Mouse (Mus musculus) C2C12 (cell line): ENCODE measurements at regions not wholly inside any gene's neighbourhood (a gene's known extent, or its start where the extent isn't known, plus 50 kb on each side); places are given as distances from the start of the nearest gene placed in this dataset.

ENCODE experiments used
- CTCF ChIP-seq: IDR thresholded peaks from one replicate; pipeline ENCODE4 v1.5.1; 2011; ENCODE audit not compliant: control insufficient read depth, insufficient read depth, insufficient read length
- FOSL1 ChIP-seq: IDR thresholded peaks from one replicate; pipeline ENCODE4 v1.8.0; 2011; ENCODE audit warnings: mild to moderate bottlenecking, low read length; ENCODE audit not compliant: poor library complexity, insufficient read depth, severe bottlenecking
- MAX ChIP-seq: IDR thresholded peaks from one replicate; pipeline ENCODE4 v1.6.1; 2011; ENCODE audit warnings: mild to moderate bottlenecking, control low read depth
- MYOG ChIP-seq: IDR thresholded peaks from one replicate; pipeline ENCODE4 v1.6.1; 2011; ENCODE audit not compliant: control insufficient read depth, insufficient read length; ENCODE audit errors: extremely low read depth

- no peak for TF ChIP-seq FOSL1
- no peak for TF ChIP-seq CTCF
- TF ChIP-seq MAX = no peak
- TF ChIP-seq MYOG = no peak
Measured at GRCm38 (mm10) chr17:10095841-10096301, 223.8 kb downstream of the Qk start.
